Mouse (Mus musculus) ovary, postnatal 14 days (tissue): ENCODE measurements around the gene Rhov.
A peak's percentile ranks its signal among the peaks of the same experiment; 100 is the strongest.

Experiments
- DNase-seq: peaks from one replicate; pipeline ENCODE4 v3.0.0; 2022; ENCODE audit warnings: low spot score

Rhov gene

DNA sequence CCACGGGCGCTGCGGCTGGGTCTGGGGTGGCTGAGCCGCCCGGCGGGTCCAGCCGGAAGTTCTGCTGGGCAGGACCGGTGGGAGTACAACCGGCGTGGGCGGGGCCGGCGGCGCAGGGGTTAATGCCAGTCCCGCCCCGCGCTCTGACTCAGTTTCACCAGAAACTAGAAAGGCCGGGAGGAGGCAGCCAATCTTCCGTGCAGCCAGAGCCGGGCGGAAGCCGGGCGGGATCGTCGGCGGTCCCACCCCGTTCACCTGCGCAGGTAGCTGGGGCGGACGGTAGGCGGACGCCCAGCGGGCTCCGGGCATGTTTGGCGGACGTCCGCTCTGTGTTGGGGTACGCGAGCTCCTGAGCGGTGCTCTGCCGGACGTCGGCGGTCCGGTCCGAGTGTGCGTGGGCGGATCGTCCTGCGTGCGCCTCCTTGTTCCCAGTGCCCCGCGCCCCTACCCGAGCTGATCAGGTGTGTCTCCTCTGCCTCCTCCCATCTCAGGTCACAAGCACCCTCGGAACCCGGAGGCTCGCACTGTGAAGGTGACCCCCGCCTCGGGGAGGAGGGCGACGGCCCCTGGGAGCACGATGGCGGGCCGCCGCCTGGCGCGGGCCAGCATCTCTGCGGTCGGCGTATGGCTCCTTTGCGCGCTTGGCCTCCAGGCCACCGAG is 33.7 kb downstream of the Rhov start, which contains the start of gene Spint1:
TSS of gene Spint1 (plus strand) at position 153 of the 661 bp plus-strand sequence.
- peak; percentile 15 for DNase-seq

DNA sequence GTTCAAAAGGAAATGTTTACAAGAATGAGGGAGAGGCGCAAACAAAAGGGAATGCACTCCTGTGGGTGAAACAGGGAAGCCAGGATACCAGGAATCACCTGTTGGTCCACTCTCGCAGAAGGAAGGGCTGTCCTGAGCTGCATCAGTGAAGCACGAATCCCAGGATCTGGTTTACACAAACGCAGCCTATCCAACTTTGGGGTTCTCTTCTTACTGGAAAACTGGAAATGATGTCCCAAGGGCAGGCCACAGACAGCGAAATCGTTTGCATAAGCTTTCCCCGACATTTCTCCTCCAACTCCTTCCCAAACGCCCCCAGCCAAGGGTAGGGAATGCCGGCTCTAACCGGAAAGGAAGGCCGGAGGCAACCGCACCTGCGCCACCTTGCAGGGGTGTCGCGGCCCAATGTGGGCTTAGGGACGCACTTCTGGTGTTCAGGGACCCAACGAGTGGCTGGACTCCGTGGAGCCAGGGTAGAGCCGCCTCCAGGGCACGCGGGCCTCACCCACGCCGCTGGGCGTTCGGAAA is 34.3 kb downstream of the Rhov start:
- no peak for DNase-seq

DNA sequence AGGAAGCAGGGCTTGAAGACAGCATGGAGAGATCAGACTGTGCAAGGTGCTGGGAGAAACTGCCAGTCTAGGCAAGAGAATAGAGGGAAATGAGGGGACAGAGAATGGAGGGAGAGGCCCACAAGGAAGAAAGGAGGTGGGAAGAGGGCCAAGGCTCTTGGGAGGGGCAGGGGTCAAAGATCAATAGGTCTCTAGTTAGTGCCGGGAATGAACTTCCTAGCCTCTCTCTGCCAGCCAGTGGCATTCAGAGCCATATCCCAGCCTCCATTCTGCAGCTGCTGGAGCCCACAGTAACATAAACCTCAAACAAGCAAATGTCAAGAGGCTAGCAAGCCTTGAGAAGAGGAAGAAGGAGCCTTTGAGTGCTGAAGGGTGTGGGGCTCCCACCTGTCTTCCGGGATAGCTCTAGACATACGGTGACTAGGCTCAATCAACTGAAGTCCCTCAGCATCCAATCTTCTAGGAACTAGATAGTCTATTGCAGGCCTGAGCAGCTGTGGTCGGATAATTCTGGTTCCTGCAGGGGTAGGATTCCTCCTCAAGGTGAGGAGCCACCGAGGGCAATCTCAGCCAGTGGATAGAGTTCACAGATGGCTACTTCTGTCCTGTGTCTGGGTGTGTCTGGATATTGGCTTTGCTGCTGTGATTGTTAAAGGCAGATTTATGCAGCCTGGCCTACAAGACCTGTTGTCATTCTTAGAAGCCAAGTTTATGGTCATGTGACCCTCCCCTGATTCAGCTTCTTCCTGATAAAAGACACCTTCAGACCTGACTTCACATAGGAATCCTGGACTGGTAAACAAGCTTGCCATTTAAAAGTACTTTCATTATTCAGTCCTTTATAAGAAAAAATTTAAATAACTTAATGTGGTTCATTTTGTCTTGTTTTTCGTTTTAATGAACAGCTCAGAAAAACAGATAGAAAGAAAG is 41.0 kb downstream of the Rhov start, which contains the start of gene Ppp1r14d:
TSS of gene Ppp1r14d (minus strand) at position 132 of the 930 bp plus-strand sequence.
- DNase-seq, result no peak
